Mouse (Mus musculus): Measurements from ENCODE around the gene Yif1b.

- TF ChIP-seq CTCF (IDR thresholded peaks at IDR 0.05; ENCODE audit: low read depth) (no peak), EP300 (IDR thresholded peaks at IDR 0.05; ENCODE audit: low read depth) (no peak)
Observed at GRCm38 (mm10) chr7:29289856-29290255, 51.7 kb downstream of the Yif1b start.

Data from liver, embryonic 14.5 days (tissue).